Mouse (Mus musculus): ENCODE results near the gene Colgalt1. TPM values are rescaled to one million over a fixed set of nuclear protein-coding genes. Genes with fewer than 3 reads are reported as not detected.

Gene Colgalt1
- total and polyA plus RNA-seq, 3 experiments: 72.0 to 85.3 (median 73.7) TPM

GRCm38 (mm10) chr8:71570291-71570954 lies 40.4 kb upstream of the Colgalt1 start (continued):
- TF ChIP-seq JUN (IDR thresholded peaks at IDR 0.05; ENCODE audit: insufficient read depth, low read depth, low read length): no peak
- TF ChIP-seq POLR2AphosphoS2 (IDR thresholded peaks at IDR 0.05; ENCODE audit: low read depth, low read length): no peak
- no peak for TF ChIP-seq ZNF384 (IDR thresholded peaks at IDR 0.05; ENCODE audit: low read depth, low read length)
- TF ChIP-seq E2F4 (IDR thresholded peaks at IDR 0.05; ENCODE audit: insufficient replicate concordance, low read depth, low read length): no peak
- TF ChIP-seq MAFK (IDR thresholded peaks at IDR 0.05; ENCODE audit: insufficient replicate concordance, low read length): no peak
- peak; percentile 80 for TF ChIP-seq MAX (IDR thresholded peaks at IDR 0.05; ENCODE audit: low read length)
- TF ChIP-seq NELFE (IDR thresholded peaks at IDR 0.05; ENCODE audit: low read depth, low read length): no peak
- no peak for TF ChIP-seq SIN3A (IDR thresholded peaks at IDR 0.05; ENCODE audit: low read length)
- no peak for TF ChIP-seq NRF1 (IDR thresholded peaks at IDR 0.05; ENCODE audit: low read depth, low read length)
- TF ChIP-seq POLR2A (IDR thresholded peaks at IDR 0.05; ENCODE audit: low read depth, low read length): peak; percentile 45; the same call in 1 of the 2 replicates
- TF ChIP-seq USF1 (IDR thresholded peaks at IDR 0.05; ENCODE audit: low read depth, low read length): peak; percentile 54
- TF ChIP-seq ZKSCAN1 (IDR thresholded peaks at IDR 0.05; ENCODE audit: borderline replicate concordance, low read depth, low read length): no peak
- no peak for TF ChIP-seq TBP (conservative IDR thresholded peaks at IDR 0.05; ENCODE audit: low read depth, low read length)
- 0 out of 2 replicates have a peak, but pooled peaks have one; percentile 39 for TF ChIP-seq IRF4 (IDR thresholded peaks at IDR 0.05; ENCODE audit: low read depth, low read length)

DNA sequence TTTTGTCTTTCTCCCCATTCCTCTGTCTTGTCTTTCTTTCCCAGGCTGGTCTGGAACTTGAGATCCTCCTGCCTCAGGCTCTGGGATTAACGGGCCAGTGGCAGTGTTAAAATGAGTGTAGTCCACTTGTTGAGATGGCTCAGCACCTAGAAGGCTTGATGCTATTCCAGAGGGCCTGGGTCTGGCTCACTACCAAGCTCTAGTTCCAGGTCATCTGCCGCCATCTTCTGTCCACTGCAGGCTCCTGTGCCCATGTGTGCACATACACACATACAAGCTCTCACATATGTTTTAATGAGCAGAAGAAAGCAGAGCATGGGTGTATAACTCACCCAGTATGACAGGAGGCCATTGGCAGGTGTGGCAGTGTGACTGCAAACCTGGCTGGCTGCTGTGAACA lies 38.7 kb upstream of the Colgalt1 start:
- H3K4me2 ChIP-seq (ENCODE audit: insufficient read depth, low read depth, poor library complexity, severe bottlenecking): no peak overlapping the region
- TF ChIP-seq KAT2A (IDR thresholded peaks at IDR 0.05; ENCODE audit: insufficient replicate concordance, low read length) (no peak), CTCF (conservative IDR thresholded peaks at IDR 0.05 in 1 of 2, IDR thresholded peaks at IDR 0.05 in 1 of 2; ENCODE audit: low read depth in 2 of 2, low read length in 2 of 2) (peak in 1 of 2 experiments; percentile 18; a peak in 2 of 4 replicates), MXI1 (IDR thresholded peaks at IDR 0.05; ENCODE audit: low read depth, low read length) (no peak), HCFC1 (IDR thresholded peaks at IDR 0.05; ENCODE audit: low read depth, low read length) (no peak)
- in situ Hi-C loops (cut with MboI; ENCODE audit: low pct_ligation_motif_present, low pct_unique_long_range_greater_than_20kb, low sequenced_read_pairs) (no loop called here), dilution Hi-C loops (cut with MboI; ENCODE audit: extremely low pct_ligation_motif_present, extremely low pct_unique_long_range_greater_than_20kb, low sequenced_read_pairs) (no loop called here)
- no peaks in the 10 kb centered on the region for H3K79me2 ChIP-seq (replicated peaks; ENCODE audit: control insufficient read depth, extremely low read depth, insufficient read depth, poor library complexity, severe bottlenecking)
- H3K27me3 ChIP-seq (replicated peaks): peaks cover 3% of the 10 kb centered on the region
- DNase-seq (ENCODE audit: extremely low read depth): no peak
- peaks cover 10 to 13% of the 10 kb centered on the region in 2 experiments for H3K4me1 ChIP-seq (ENCODE audit: control insufficient read depth in 1 of 2, insufficient read depth in 2 of 2)
- no peak overlapping the region for H3K9ac ChIP-seq (ENCODE audit: insufficient read depth, low read depth)
- no peaks in the 10 kb centered on the region for H3K36me3 ChIP-seq (replicated peaks in 1 of 2; ENCODE audit: control insufficient read depth in 1 of 2, insufficient read depth in 1 of 2, low read length in 1 of 2)
- no peak overlapping the region for H3K27ac ChIP-seq (ENCODE audit: insufficient read depth, low read depth)
- no peak overlapping the region for H3K4me3 ChIP-seq (replicated peaks in 1 of 3; ENCODE audit: low read depth in 2 of 3, low read length in 2 of 3, poor library complexity in 1 of 3)
- H3K9me3 ChIP-seq (replicated peaks; ENCODE audit: low read length): no peaks in the 10 kb centered on the region

Data from CH12.LX (cell line).